9 mouse cellular contexts compared by ENCODE assay signal in the genomic region with DNA sequence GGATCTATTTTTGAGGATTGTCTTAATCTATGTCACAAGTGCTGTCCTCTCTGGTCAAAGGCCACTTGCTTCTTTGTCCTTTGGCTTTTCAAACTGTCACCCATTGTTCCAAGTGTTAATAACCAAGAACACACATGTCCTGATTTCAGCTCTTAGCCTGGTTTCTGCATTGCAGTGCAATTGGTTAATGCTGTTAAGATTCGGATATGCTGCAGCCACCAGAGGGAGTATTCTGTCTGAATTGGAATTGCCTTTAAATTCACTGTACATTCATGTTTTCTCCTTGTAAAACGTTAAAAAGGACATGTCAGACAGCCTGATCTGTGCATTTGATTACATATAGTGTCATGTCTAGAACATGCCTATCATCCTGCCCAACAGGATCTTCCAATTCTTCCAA. TPM values are rescaled to one million over a fixed set of nuclear protein-coding genes. Genes with fewer than 3 reads are reported as not detected.
DNase-seq lines count a peak whose midpoint lies in the region; ATAC-seq and TF ChIP-seq lines count a peak whose summit lies in the region.
"Had no signal": no experiment of that assay in that cellular context is flagged by ENCODE, and none has a peak within 500 bp of the region (broad histone marks: within the 10 kb centered on the region; RNA-seq: fewer than 3 reads in every experiment).

No protein-coding gene starts in this region.

- H3K4me1 ChIP-seq in kidney, embryonic 14.5 days (ENCODE audit: control insufficient read depth, insufficient read depth, low read length): no peaks in the 10 kb centered on the region
- no peaks in the 10 kb centered on the region for H3K4me1 ChIP-seq in forebrain, embryonic 13.5 days
- no peaks in the 10 kb centered on the region for H3K4me1 ChIP-seq in limb, embryonic 11.5 days (ENCODE audit: control insufficient read depth, insufficient read depth, low read length)
- H3K4me1 ChIP-seq in thymus, adult 2 months (replicated peaks; ENCODE audit: control insufficient read depth, insufficient read depth, low read length): no peaks in the 10 kb centered on the region
- H3K4me1 ChIP-seq: embryonic facial prominence, embryonic 13.5 days had no signal

- no peak for TF ChIP-seq POLR2A in thymus, adult 2 months (IDR thresholded peaks at IDR 0.05; ENCODE audit: control insufficient read depth, extremely low read depth, insufficient read depth, low read length, poor library complexity)

- no peaks in the 10 kb centered on the region for H3K36me3 ChIP-seq in kidney, embryonic 14.5 days (ENCODE audit: control insufficient read depth, insufficient read depth, low read length)
- no peaks in the 10 kb centered on the region for H3K36me3 ChIP-seq in forebrain, embryonic 13.5 days (ENCODE audit: poor library complexity, severe bottlenecking)
- no peaks in the 10 kb centered on the region for H3K36me3 ChIP-seq in limb, embryonic 11.5 days (ENCODE audit: control insufficient read depth, insufficient read depth, low read length)
- H3K36me3 ChIP-seq in thymus, adult 2 months (ENCODE audit: control insufficient read depth, insufficient read depth, low read length): no peaks in the 10 kb centered on the region
- H3K36me3 ChIP-seq: embryonic facial prominence, embryonic 13.5 days had no signal

- 29% methylated on average over 2 of the region's 2 CpGs for WGBS in kidney, embryonic 14.5 days
- 27% methylated on average over 2 of the region's 2 CpGs for WGBS in forebrain, embryonic 13.5 days
- 33% methylated on average over 2 of the region's 2 CpGs for WGBS in limb, embryonic 11.5 days
- 24% methylated on average over 2 of the region's 2 CpGs for WGBS in thymus, adult 2 months

- no peaks in the 10 kb centered on the region for H3K9me3 ChIP-seq in kidney, embryonic 14.5 days (ENCODE audit: control insufficient read depth, low read length)
- no peaks in the 10 kb centered on the region for H3K9me3 ChIP-seq in forebrain, embryonic 13.5 days (replicated peaks)
- no peaks in the 10 kb centered on the region for H3K9me3 ChIP-seq in limb, embryonic 11.5 days (ENCODE audit: control insufficient read depth, low read length)
- H3K9me3 ChIP-seq: embryonic facial prominence, embryonic 13.5 days had no signal

- no peak for TF ChIP-seq CTCF in thymus, adult 2 months (IDR thresholded peaks at IDR 0.05; ENCODE audit: borderline replicate concordance, control insufficient read depth, extremely low read depth, insufficient read depth, low read length, poor library complexity)

- no peaks in the 10 kb centered on the region for H3K27me3 ChIP-seq in kidney, embryonic 14.5 days (ENCODE audit: control insufficient read depth, insufficient read depth, low read length)
- no peaks in the 10 kb centered on the region for H3K27me3 ChIP-seq in forebrain, embryonic 13.5 days
- no peaks in the 10 kb centered on the region for H3K27me3 ChIP-seq in limb, embryonic 11.5 days (ENCODE audit: control insufficient read depth, insufficient read depth, low read length)
- no peaks in the 10 kb centered on the region for H3K27me3 ChIP-seq in thymus, adult 2 months (ENCODE audit: control insufficient read depth, insufficient read depth, low read length)
- H3K27me3 ChIP-seq: embryonic facial prominence, embryonic 13.5 days had no signal

- peak; percentile 9 for DNase-seq in kidney, postnatal 14 days
- peak; percentile 13 for DNase-seq in ZHBTc4 (ENCODE audit: low read depth, low spot score)
- peak; percentile 42 for DNase-seq in limb, embryonic 11.5 days (ENCODE audit: low spot score)
- DNase-seq in thymus, postnatal 0 days (ENCODE audit: low spot score): no peak
- no peak for DNase-seq in thymus, adult 2 months
- DNase-seq in ovary, postnatal 36 days (ENCODE audit: low spot score): no peak

- H3K4me3 ChIP-seq in kidney, embryonic 14.5 days (ENCODE audit: low read length): no peak overlapping the region
- no peak overlapping the region for H3K4me3 ChIP-seq in forebrain, embryonic 13.5 days
- H3K4me3 ChIP-seq in limb, embryonic 11.5 days (ENCODE audit: low read depth, low read length): no peak overlapping the region
- no peak overlapping the region for H3K4me3 ChIP-seq in thymus, adult 2 months (ENCODE audit: control insufficient read depth, insufficient read depth, low read length)
- H3K4me3 ChIP-seq: embryonic facial prominence, embryonic 13.5 days had no signal

- no peak overlapping the region for H3K9ac ChIP-seq in kidney, embryonic 14.5 days (ENCODE audit: low read depth, low read length)
- H3K9ac ChIP-seq in forebrain, embryonic 13.5 days: no peak overlapping the region
- no peak overlapping the region for H3K9ac ChIP-seq in limb, embryonic 11.5 days (ENCODE audit: low read length)
- H3K9ac ChIP-seq: embryonic facial prominence, embryonic 13.5 days had no signal

- no peak overlapping the region for H3K27ac ChIP-seq in kidney, embryonic 14.5 days (ENCODE audit: low read depth, low read length)
- H3K27ac ChIP-seq in forebrain, embryonic 13.5 days: no peak overlapping the region
- H3K27ac ChIP-seq in limb, embryonic 11.5 days (replicated peaks; ENCODE audit: low read depth, low read length): no peak overlapping the region
- H3K27ac ChIP-seq in thymus, adult 2 months (ENCODE audit: control insufficient read depth, insufficient read depth, low read length): no peak overlapping the region
- H3K27ac ChIP-seq: embryonic facial prominence, embryonic 13.5 days had no signal

- no peak for ATAC-seq in kidney, embryonic 14.5 days (ENCODE audit: low FRiP score, low TSS enrichment)
- ATAC-seq in forebrain, embryonic 13.5 days: peak; percentile 75; the same call in 1 of the 2 replicates
- ATAC-seq in limb, embryonic 11.5 days (ENCODE audit: insufficient number of reproducible peaks, low FRiP score, low TSS enrichment, low read depth): no peak

- H3K4me2 ChIP-seq in kidney, embryonic 14.5 days (replicated peaks; ENCODE audit: low read depth, low read length): no peak overlapping the region
- H3K4me2 ChIP-seq in forebrain, embryonic 13.5 days: no peak overlapping the region
- no peak overlapping the region for H3K4me2 ChIP-seq in limb, embryonic 11.5 days (ENCODE audit: low read depth, severe bottlenecking)
- H3K4me2 ChIP-seq: embryonic facial prominence, embryonic 13.5 days had no signal

RNA-seq across cellular contexts. Expression of a gene that starts 40.4 kb away (rescaled TPM):
- polyA plus RNA-seq in kidney, embryonic 14.5 days (2014; fragmentation: Nextera tagmentation; extraction: Ambion mirVana): 25.0 and 27.9 TPM in 2 replicates
- polyA plus RNA-seq in forebrain, embryonic 13.5 days (2015; fragmentation: Nextera tagmentation; extraction: Ambion mirVana): 34.6 and 38.0 TPM in 2 replicates
- polyA plus RNA-seq in limb, embryonic 11.5 days (2014; fragmentation: Nextera tagmentation; extraction: Ambion mirVana): 35.0 and 35.2 TPM in 2 replicates
- polyA plus RNA-seq in thymus, postnatal 0 days (2015; fragmentation: Nextera tagmentation; extraction: Ambion mirVana): 18.7 and 19.9 TPM in 2 replicates
- 3.5 and 4.7 TPM in 2 replicates for polyA plus RNA-seq in thymus, adult 2 months (2012; rRNA removed)

RNA-seq across cellular contexts. Expression of a gene that starts 57.3 kb away (rescaled TPM):
- polyA plus RNA-seq in kidney, embryonic 14.5 days (2014; fragmentation: Nextera tagmentation; extraction: Ambion mirVana): 215 and 260 TPM in 2 replicates
- polyA plus RNA-seq in forebrain, embryonic 13.5 days (2015; fragmentation: Nextera tagmentation; extraction: Ambion mirVana): 215 and 221 TPM in 2 replicates
- polyA plus RNA-seq in limb, embryonic 11.5 days (2014; fragmentation: Nextera tagmentation; extraction: Ambion mirVana): 219 and 232 TPM in 2 replicates
- 288 and 296 TPM in 2 replicates for polyA plus RNA-seq in thymus, postnatal 0 days (2015; fragmentation: Nextera tagmentation; extraction: Ambion mirVana)
- 55.6 and 66.7 TPM in 2 replicates for polyA plus RNA-seq in thymus, adult 2 months (2012; rRNA removed)

RNA-seq across cellular contexts. Expression of a gene that starts 57.4 kb away (rescaled TPM):
- polyA plus RNA-seq in kidney, embryonic 14.5 days (2014; fragmentation: Nextera tagmentation; extraction: Ambion mirVana): 127 and 148 TPM in 2 replicates
- polyA plus RNA-seq in forebrain, embryonic 13.5 days (2015; fragmentation: Nextera tagmentation; extraction: Ambion mirVana): 120 and 131 TPM in 2 replicates
- 117 and 123 TPM in 2 replicates for polyA plus RNA-seq in limb, embryonic 11.5 days (2014; fragmentation: Nextera tagmentation; extraction: Ambion mirVana)
- 153 and 164 TPM in 2 replicates for polyA plus RNA-seq in thymus, postnatal 0 days (2015; fragmentation: Nextera tagmentation; extraction: Ambion mirVana)
- polyA plus RNA-seq in thymus, adult 2 months (2012; rRNA removed): 10.3 and 11.9 TPM in 2 replicates

Comparison
In these comparisons a context has a peak if more than half of its experiments do, and no peak if none do; other contexts are left out.
1. DNase-seq: peak in kidney, postnatal 14 days (single experiment), ZHBTc4 (single experiment) and limb, embryonic 11.5 days (single experiment); none in thymus, postnatal 0 days (single experiment), thymus, adult 2 months (single experiment) and ovary, postnatal 36 days (single experiment).